Mouse (Mus musculus): ENCODE data around the gene Endog. TPM values are rescaled to one million over a fixed set of nuclear protein-coding genes. Genes with fewer than 3 reads are reported as not detected.
A peak's percentile ranks its signal among the peaks of the same experiment; 100 is the strongest.

The Endog gene
- polyA plus RNA-seq, 1 experiment from 2014 or later = 16.7 TPM

DNA sequence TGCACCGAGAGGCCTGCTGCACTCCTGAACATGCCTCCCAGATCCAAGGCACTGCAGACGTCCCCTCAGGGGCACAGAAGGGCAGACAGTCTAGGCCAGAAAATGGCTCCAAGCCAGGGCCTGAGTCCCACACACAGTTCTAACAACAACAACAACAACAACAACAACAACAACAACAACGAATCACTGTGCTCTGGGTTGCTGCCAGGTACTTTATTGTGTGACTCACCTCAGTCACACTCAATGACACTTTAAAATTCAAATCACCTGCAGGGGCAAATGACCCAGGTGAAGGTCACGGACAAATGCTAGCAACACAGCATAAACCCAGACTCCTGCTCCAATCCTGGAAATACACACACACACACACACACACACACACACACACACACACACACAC lies 26.7 kb downstream of the Endog start:
- Histone ChIP-seq H3K9ac (no peak overlapping the region), H3K36me3 (no peaks in the 10 kb centered on the region), H3K9me3 (no peaks in the 10 kb centered on the region), H3K4me3 (no peak overlapping the region), H3K4me1 (peaks cover 10% of the 10 kb centered on the region; the same call in 1 of the 2 replicates), H3K4me2 (no peak overlapping the region), H3K27ac (no peak overlapping the region), H3K27me3 (no peaks in the 10 kb centered on the region)
- 69% methylated on average over 4 of the region's 4 CpGs for WGBS
- no peak for ATAC-seq (ENCODE audit: borderline replicate concordance, extremely low read depth, low FRiP score, low TSS enrichment)

DNA sequence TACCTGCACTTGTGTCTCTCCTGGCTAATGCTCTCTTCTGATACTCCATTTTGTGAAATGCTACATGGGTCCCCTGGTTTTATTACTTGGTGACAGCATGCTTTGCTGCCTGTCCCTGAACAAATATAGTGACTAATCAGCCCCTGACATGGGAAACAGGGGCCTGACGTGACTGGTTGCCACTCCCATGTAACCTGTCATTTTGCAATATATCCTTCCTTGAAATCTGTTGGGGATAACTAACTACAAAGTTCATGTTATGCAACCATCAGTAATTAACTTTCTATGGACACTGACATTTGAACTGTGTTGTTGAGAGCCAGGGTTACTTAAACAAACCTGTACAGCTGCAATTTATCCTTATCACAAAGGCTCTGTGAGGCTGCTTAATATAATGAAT lies 28.7 kb downstream of the Endog start:
- ATAC-seq (ENCODE audit: borderline replicate concordance, extremely low read depth, low FRiP score, low TSS enrichment) = no peak
- Histone ChIP-seq H3K9me3 (no peaks in the 10 kb centered on the region), H3K36me3 (no peaks in the 10 kb centered on the region), H3K4me2 (no peak overlapping the region), H3K9ac (no peak overlapping the region), H3K27me3 (no peaks in the 10 kb centered on the region), H3K27ac (no peak overlapping the region), H3K4me3 (no peak overlapping the region), H3K4me1 (peaks cover 20% of the 10 kb centered on the region)
- WGBS = 6% methylated on average over 1 of the region's 1 CpGs

DNA sequence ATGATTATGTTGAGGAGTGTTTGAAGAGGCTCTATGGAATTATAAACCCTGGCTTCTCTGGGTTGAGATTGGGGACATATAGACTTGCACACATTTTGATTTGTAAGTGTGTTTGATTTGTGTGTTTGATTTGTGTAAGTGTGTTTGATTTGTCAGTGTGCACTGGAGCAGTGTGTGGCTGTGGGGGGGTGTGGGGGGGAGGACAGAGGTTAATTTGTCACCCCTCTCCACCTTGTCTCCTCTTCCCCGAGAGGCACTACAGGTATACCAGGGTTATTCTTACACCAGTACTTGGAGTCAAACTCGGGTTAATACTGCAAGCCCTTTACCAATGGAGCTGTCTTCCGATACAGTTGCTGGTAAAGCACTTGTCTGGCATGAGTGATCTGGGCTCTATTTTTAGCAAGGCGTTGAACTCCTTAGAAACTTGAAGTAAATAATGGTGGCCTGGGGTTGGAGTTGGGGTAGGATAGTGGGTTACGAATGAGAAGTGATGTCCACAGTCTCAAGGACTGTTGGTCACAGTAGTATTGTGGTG lies 29.2 kb downstream of the Endog start:
- no peak for ATAC-seq (ENCODE audit: borderline replicate concordance, extremely low read depth, low FRiP score, low TSS enrichment)
- WGBS = 47% methylated on average over 5 of the region's 5 CpGs

DNA sequence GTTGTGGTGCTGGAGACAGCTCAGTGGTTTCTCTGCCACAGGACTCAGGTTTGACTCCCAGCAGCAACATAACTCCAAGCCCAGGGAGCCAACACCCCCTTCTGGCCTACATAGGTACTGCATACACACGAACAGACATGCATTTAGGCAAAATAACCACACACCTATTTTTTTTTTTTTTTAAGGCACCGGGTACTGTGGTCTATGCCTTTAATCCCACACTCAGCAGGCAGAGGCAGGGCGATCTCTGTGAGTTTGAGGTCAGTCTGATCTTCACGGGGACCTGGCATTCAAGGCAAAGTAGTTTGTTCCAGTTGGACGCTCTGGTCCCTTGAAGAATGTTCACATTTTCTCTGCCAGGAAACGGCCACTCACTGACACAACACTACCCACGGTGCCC lies 32.1 kb downstream of the Endog start:
- ATAC-seq (ENCODE audit: borderline replicate concordance, extremely low read depth, low FRiP score, low TSS enrichment) = no peak
- Histone ChIP-seq H3K4me2 (no peak overlapping the region), H3K27ac (no peak overlapping the region), H3K4me1 (peaks cover 28% of the 10 kb centered on the region), H3K9me3 (no peaks in the 10 kb centered on the region), H3K36me3 (no peaks in the 10 kb centered on the region), H3K4me3 (no peak overlapping the region), H3K9ac (no peak overlapping the region), H3K27me3 (no peaks in the 10 kb centered on the region)
- WGBS = 77% methylated on average over 7 of the region's 7 CpGs

More for the DNA sequence above, 29.2 kb downstream of the Endog start:
- H3K4me3 ChIP-seq = no peak overlapping the region
- no peaks in the 10 kb centered on the region for H3K9me3 ChIP-seq
- no peaks in the 10 kb centered on the region for H3K36me3 ChIP-seq
- H3K27me3 ChIP-seq = no peaks in the 10 kb centered on the region
- no peak overlapping the region for H3K4me2 ChIP-seq
- H3K9ac ChIP-seq = no peak overlapping the region
- peaks cover 20% of the 10 kb centered on the region for H3K4me1 ChIP-seq
- H3K27ac ChIP-seq = no peak overlapping the region

DNA sequence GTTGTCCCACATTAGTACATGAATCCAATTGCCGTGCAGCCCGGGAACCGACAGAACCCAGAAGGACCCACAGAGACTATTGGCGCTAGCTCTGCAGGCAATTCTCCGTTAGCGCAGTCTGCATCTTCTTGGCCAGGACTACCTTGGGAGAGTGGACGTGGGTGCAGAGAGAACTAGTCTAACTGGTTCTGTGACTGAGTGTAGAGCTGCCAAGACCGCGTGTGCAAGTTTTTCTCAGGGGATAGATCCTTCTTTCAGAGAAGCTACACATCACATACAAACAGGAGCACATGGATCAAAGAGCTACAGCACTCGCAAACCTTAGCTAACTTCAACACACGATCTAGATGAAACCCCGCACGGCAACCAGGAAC lies 33.9 kb downstream of the Endog start:
- Histone ChIP-seq H3K4me2 (peak overlapping the region; percentile 85), H3K9ac (peak overlapping the region; percentile 67), H3K36me3 (no peaks in the 10 kb centered on the region), H3K27ac (peak overlapping the region; percentile 81), H3K27me3 (no peaks in the 10 kb centered on the region), H3K4me1 (peaks cover 22% of the 10 kb centered on the region), H3K4me3 (peak overlapping the region; percentile 64), H3K9me3 (no peaks in the 10 kb centered on the region)
- peak; percentile 65 for ATAC-seq (ENCODE audit: borderline replicate concordance, extremely low read depth, low FRiP score, low TSS enrichment)
- WGBS = under 1% methylated on average over 13 of the region's 13 CpGs

DNA sequence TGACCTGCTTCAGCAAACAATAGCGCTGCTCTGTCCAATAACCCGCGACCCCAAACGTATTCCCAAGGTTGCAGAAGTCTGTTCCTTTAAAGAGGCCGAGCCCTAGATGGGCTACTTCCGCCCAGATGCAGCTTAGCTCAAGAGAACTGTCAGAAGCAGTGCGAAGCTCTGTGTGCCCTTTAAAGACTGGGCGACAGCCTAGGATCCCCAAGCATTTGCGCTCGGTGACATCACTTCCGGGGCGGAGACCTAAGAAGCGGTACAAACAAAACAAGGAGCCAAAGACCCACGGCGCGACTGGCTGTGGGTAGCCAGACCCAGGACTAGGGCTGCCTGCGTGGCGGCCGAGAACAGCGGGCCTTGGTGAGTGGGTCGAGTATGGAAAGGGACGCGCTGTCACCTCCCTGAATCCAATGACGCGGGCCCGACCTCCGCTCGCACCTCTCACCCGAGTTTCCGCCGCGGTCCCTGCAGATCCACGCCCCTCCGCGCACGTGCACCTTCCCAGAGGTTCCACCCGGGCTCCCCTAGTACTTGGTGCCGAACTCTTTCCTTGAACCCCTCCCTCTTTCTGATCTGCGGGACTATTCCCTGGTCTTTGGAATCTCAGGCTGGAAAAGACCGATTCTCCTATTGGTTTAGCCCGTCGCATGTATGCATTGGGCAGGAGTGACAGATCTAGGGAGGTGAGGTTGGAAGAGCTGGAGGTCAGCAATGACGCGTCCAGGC lies 34.5 kb downstream of the Endog start, which contains the start of gene Kyat1:
Kyat1 (minus strand) TSS at position 219 of the 729 bp plus-strand sequence.
- under 1% methylated on average over 44 of the region's 44 CpGs for WGBS
- no peaks in the 10 kb centered on the region for H3K27me3 ChIP-seq
- H3K9ac ChIP-seq = peak within 1 kb of the TSS; percentile 67
- peak within 1 kb of the TSS; percentile 64 for H3K4me3 ChIP-seq
- H3K4me1 ChIP-seq = peaks cover 18% of the 10 kb centered on the region
- no peaks in the 10 kb centered on the region for H3K36me3 ChIP-seq
- ATAC-seq (ENCODE audit: borderline replicate concordance, extremely low read depth, low FRiP score, low TSS enrichment) = peak; percentile 94
- H3K4me2 ChIP-seq = peak within 1 kb of the TSS; percentile 85
- H3K27ac ChIP-seq = peak within 1 kb of the TSS; percentile 81
- H3K9me3 ChIP-seq = no peaks in the 10 kb centered on the region

DNA sequence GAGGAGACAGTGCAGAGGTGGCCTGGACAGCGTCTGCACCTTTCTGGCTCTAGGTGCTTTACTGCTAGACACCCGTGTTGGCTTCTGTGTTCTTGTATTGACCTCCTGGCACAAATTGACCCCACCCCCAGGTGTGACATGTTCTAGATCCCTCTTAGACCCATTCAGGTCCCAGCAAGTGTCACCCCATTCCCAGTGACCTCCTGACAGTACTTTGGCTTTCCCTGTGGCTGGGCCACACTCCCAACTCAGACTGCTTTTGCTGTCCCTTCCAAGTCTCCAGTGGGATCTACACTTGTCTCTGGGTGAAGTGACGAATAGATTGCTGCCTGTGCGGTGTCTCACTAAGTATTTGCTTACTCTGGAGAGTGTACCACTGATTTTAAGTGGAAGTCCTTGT lies 36.1 kb downstream of the Endog start:
- 68% methylated on average over 4 of the region's 4 CpGs for WGBS
- H3K4me2 ChIP-seq = no peak overlapping the region
- H3K4me3 ChIP-seq = no peak overlapping the region
- no peaks in the 10 kb centered on the region for H3K36me3 ChIP-seq
- peaks cover 18% of the 10 kb centered on the region for H3K4me1 ChIP-seq
- no peak for ATAC-seq (ENCODE audit: borderline replicate concordance, extremely low read depth, low FRiP score, low TSS enrichment)
- H3K9ac ChIP-seq = no peak overlapping the region
- H3K9me3 ChIP-seq = no peaks in the 10 kb centered on the region
- no peak overlapping the region for H3K27ac ChIP-seq
- H3K27me3 ChIP-seq = no peaks in the 10 kb centered on the region

DNA sequence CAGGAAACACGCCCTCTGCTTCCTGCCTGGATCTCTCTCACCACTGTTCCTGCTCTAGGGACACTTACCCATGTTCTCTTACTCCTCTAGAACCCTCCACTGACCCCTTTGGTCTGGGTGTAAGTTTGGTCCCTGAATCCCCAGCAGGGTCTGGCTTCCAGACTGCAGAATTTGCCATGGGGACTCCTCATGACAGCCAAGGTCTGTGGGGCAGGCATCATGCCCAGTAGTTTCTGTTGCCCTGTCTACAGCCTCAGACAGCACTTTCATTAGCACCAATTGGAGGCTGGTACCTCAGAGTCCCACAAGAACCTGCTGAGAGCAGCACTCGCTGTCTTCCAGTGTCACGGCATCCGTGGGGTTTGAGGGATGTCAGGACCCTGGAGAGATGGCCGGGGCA lies 36.6 kb downstream of the Endog start:
- Histone ChIP-seq H3K27me3 (no peaks in the 10 kb centered on the region), H3K9ac (no peak overlapping the region), H3K36me3 (no peaks in the 10 kb centered on the region), H3K27ac (no peak overlapping the region), H3K4me2 (no peak overlapping the region), H3K4me3 (no peak overlapping the region), H3K4me1 (peaks cover 18% of the 10 kb centered on the region), H3K9me3 (no peaks in the 10 kb centered on the region)
- WGBS = 69% methylated on average over 5 of the region's 5 CpGs
- no peak for ATAC-seq (ENCODE audit: borderline replicate concordance, extremely low read depth, low FRiP score, low TSS enrichment)

DNA sequence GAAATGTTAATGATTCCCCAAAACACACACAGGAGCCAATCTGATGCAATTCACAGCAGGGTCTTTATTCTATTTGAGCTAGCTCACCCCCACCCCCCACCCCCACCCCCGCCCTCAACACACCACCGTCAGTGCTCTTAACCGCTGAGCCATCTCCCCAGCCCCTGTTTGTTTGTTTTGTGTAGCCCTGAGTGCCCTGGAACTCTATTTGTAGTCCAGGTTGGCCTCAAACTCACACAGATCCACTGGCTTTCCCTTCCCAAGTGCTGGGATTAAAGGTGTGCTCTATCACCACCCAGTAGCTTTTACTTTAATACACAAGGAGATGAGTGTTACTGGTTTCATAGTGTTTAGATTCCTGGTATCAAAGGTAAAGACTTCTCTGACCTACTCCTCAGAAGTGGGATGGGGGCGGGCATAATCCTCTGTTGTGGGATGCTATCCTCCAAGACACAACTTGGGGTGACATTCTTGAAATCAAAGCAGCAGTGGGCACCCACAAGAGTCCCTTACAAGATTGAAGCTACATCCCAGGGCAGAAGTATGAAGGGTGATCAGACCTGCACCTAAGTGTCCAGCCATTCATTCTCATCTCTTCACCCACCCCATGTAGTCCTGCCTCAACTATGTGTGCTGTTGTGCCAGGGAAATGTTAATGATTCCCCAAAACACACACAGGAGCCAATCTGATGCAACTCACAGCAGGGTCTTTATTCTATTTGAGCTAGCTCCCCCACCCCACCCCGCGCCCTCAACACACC lies 40.3 kb downstream of the Endog start:
- 59% methylated on average over 6 of the region's 6 CpGs for WGBS
- Histone ChIP-seq H3K27me3 (no peaks in the 10 kb centered on the region), H3K9me3 (no peaks in the 10 kb centered on the region), H3K4me2 (no peak overlapping the region), H3K4me3 (no peak overlapping the region), H3K27ac (no peak overlapping the region), H3K9ac (no peak overlapping the region), H3K36me3 (no peaks in the 10 kb centered on the region), H3K4me1 (peaks cover 2% of the 10 kb centered on the region; the same call in 1 of the 2 replicates)
- no peak for ATAC-seq (ENCODE audit: borderline replicate concordance, extremely low read depth, low FRiP score, low TSS enrichment)

DNA sequence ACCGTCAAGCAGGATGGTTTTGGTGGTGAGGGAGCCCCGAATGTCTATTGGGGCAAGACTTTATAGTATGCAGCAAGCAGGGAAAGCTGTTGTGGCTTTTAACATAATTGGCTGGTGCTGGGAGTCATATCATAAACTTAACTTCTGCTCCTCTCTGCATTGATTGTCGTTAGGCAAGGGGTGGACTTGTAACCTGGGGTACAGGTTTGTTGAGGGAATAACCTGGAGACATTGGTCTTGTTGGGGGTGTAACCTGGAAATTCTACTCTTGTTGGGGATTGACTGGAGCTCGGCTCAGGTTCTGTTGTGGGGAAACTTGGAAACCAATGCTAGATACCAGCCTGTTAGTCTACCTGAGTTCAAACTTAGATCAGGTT lies 40.9 kb downstream of the Endog start:
- Histone ChIP-seq H3K27ac (no peak overlapping the region), H3K4me2 (no peak overlapping the region), H3K4me1 (no peaks in the 10 kb centered on the region)

DNA sequence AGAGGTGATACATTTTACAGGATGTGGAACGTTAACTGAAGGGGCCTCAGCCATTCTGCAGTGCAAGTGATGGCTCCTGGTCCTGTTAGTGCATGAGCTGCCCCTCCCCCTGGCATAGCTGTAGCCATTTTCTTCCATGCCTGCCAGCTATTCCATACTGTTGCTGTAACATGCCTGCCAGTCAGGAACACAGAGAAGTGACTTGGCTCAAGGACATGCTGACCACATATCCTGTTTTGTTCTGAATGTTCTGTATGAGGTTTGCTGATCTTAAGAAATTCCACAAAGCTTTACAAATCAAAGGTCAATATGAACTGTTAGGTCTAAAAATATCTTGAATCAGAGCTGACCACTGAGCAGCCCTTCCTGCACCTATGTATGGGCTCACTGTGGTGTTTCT lies 41.7 kb downstream of the Endog start:
- H3K4me3 ChIP-seq = no peak overlapping the region
- no peaks in the 10 kb centered on the region for H3K4me1 ChIP-seq
- H3K27me3 ChIP-seq = no peaks in the 10 kb centered on the region
- no peak for ATAC-seq (ENCODE audit: borderline replicate concordance, extremely low read depth, low FRiP score, low TSS enrichment)
- no peaks in the 10 kb centered on the region for H3K36me3 ChIP-seq
- H3K9me3 ChIP-seq = no peaks in the 10 kb centered on the region
- 54% methylated on average over 1 of the region's 1 CpGs for WGBS
- no peak overlapping the region for H3K9ac ChIP-seq
- H3K4me2 ChIP-seq = no peak overlapping the region
- no peak overlapping the region for H3K27ac ChIP-seq

More for the DNA sequence above, 40.9 kb downstream of the Endog start:
- no peak for ATAC-seq (ENCODE audit: borderline replicate concordance, extremely low read depth, low FRiP score, low TSS enrichment)
- no peak overlapping the region for H3K4me3 ChIP-seq
- H3K9ac ChIP-seq = no peak overlapping the region
- H3K9me3 ChIP-seq = no peaks in the 10 kb centered on the region
- no peaks in the 10 kb centered on the region for H3K27me3 ChIP-seq
- WGBS = 62% methylated on average over 4 of the region's 4 CpGs
- no peaks in the 10 kb centered on the region for H3K36me3 ChIP-seq

DNA sequence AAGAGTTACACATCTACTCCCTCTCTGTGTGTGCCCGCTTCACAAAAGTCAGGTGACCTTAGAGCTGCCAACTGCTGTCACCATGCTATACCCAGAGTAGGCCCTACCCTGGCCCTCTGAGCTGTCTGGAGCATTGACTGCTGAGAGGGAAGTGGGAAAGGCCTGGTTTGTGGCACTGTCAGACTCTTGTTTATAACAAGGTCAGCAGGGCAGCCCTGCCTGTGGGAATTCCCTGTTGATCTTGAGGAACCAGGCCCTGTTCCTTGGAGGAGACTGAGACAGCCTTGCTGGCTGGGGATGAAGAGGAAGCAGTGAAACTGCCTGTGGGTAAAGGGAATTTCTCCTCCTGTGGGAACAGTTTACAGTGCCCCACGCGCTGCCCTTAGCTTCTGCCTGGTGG lies 43.5 kb downstream of the Endog start:
- Histone ChIP-seq H3K9me3 (no peaks in the 10 kb centered on the region), H3K4me1 (no peaks in the 10 kb centered on the region), H3K36me3 (no peaks in the 10 kb centered on the region), H3K4me2 (no peak overlapping the region), H3K4me3 (no peak overlapping the region), H3K27me3 (no peaks in the 10 kb centered on the region), H3K9ac (no peak overlapping the region), H3K27ac (no peak overlapping the region)
- no peak for ATAC-seq (ENCODE audit: borderline replicate concordance, extremely low read depth, low FRiP score, low TSS enrichment)
- 80% methylated on average over 3 of the region's 3 CpGs for WGBS
